Mouse (Mus musculus) limb, embryonic 10.5 days (tissue): ENCODE measurements around the gene Casp8ap2. TPM values are rescaled to one million over a fixed set of nuclear protein-coding genes. Genes with fewer than 3 reads are reported as not detected.

Experiments
- DNase-seq: peaks from one replicate; pipeline ENCODE4 v3.0.0-alpha.2; 2017; ENCODE audit warnings: low spot score
- H3K27ac ChIP-seq: fragments of 300-500 bp; sonication (generic); 2 replicates; pipeline ENCODE4 v1.5.1; 2016; ENCODE audit warnings: mild to moderate bottlenecking
- H3K27me3 ChIP-seq: fragments of 300-500 bp; sonication (generic); 2 replicates; pipeline ENCODE4 v1.6.1; 2016; ENCODE audit warnings: low read depth, mild to moderate bottlenecking; ENCODE audit not compliant: poor library complexity, severe bottlenecking
- H3K36me3 ChIP-seq: fragments of 300-500 bp; sonication (generic); 2 replicates; pipeline ENCODE4 v1.6.1; 2016; ENCODE audit warnings: mild to moderate bottlenecking, moderate library complexity
- H3K4me1 ChIP-seq: fragments of 300-500 bp; sonication (generic); 2 replicates; pipeline ENCODE4 v1.6.1; 2016
- H3K4me3 ChIP-seq: fragments of 300-500 bp; sonication (generic); 2 replicates; pipeline ENCODE4 v1.5.1; 2016; ENCODE audit warnings: mild to moderate bottlenecking, moderate library complexity
- H3K9me3 ChIP-seq: fragments of 300-500 bp; sonication (generic); replicated peaks from 2 replicates; pipeline ENCODE4 v1.6.1; 2016; ENCODE audit warnings: mild to moderate bottlenecking
- WGBS: fragments of 180-500 bp; shearing (Covaris S2); methylation state at CpG from one replicate; pipeline ENCODE4 v1.1.7; 2016; 5-methylcytosine and 5-hydroxymethylcytosine counted together
- polyA plus RNA-seq: library from polyadenylated mRNA; unstranded; fragments of >200 nt; fragmentation: Nextera tagmentation; extraction: Ambion mirVana; gene quantifications from 2 replicates; pipeline ENCODE4 v1.2.1, GENCODE M21; 2016

Casp8ap2 gene
- 61.5 and 84.6 TPM in 2 replicates for polyA plus RNA-seq

DNA sequence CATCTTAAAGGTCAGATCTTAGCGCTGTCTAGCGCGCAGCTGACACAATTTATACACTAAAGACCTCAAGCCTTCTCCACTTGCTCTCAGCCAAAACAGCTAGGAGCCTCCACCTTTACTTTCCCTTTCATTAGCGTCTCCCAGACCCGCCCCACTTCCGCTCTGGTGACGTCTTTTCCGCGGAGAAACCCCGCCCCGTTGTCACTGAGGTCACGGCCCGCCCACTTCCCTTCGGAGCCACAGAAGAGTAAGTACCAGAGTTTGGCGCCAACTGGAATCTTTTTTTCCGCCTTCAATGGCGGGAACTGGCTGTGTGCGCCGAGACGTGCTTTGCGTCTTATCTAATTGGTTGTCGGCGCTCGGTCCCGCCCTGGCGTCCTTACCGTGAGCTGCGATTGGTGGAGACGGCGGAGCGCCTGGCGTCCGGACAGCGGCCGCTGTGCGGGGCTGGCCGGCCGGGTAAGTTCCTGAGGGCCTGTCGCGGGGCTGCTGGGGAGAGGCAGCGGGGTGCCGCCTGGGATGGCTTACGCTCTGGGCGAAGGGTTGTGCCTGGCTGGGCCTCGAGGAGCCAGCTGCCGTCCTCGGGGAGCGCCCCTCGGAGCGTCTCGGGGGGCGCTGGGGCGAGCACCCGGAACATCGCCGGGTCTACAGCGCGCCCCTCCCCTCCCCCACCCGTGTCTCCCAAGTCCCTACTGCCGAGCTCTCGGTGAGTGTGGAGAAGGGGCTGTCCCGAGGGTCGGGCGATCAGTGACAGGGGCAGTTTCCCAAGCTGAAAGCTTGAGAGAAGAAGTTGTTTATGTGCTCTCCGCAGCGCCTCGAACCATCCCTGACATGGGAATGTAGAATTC is at the start of gene Casp8ap2:
TSS of gene Casp8ap2 (plus strand) at position 418 of the 848 bp plus-strand sequence.
- Histone ChIP-seq H3K9me3 (no peaks in the 10 kb centered on the region), H3K4me3 (peak within 1 kb of the TSS; percentile 92), H3K27me3 (no peaks in the 10 kb centered on the region), H3K4me1 (peaks cover 11% of the 10 kb centered on the region), H3K36me3 (peaks cover 25% of the 10 kb centered on the region), H3K27ac (peak within 1 kb of the TSS; percentile 93)
- under 1% methylated on average over 66 of the region's 67 CpGs for WGBS
- DNase-seq = peak; percentile 96

DNA sequence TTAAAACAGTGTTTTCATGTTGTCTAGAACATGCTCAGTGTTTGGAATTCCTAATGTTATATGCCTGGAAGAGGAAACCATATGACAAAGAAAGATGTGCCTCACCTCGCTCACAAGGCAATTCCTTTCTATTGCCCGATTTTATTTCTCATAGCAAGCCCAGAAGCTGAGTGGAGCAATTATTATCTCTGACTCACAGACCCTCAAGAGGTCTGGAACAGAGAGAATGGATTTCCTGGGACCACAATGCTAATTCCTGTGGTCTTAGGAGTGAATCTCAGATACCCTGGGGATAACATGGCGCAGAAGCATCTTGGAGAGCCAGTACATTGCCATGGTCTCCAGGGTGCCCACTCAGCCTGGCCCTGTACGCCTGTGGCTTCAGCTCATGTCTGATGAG is 46.2 kb upstream of the Casp8ap2 start:
- 88% methylated on average over 4 of the region's 4 CpGs for WGBS
- no peak for DNase-seq
- Histone ChIP-seq H3K9me3 (no peaks in the 10 kb centered on the region), H3K4me1 (peaks cover 27% of the 10 kb centered on the region), H3K36me3 (peaks cover 30% of the 10 kb centered on the region), H3K4me3 (no peak overlapping the region), H3K27me3 (no peaks in the 10 kb centered on the region), H3K27ac (no peak overlapping the region)

DNA sequence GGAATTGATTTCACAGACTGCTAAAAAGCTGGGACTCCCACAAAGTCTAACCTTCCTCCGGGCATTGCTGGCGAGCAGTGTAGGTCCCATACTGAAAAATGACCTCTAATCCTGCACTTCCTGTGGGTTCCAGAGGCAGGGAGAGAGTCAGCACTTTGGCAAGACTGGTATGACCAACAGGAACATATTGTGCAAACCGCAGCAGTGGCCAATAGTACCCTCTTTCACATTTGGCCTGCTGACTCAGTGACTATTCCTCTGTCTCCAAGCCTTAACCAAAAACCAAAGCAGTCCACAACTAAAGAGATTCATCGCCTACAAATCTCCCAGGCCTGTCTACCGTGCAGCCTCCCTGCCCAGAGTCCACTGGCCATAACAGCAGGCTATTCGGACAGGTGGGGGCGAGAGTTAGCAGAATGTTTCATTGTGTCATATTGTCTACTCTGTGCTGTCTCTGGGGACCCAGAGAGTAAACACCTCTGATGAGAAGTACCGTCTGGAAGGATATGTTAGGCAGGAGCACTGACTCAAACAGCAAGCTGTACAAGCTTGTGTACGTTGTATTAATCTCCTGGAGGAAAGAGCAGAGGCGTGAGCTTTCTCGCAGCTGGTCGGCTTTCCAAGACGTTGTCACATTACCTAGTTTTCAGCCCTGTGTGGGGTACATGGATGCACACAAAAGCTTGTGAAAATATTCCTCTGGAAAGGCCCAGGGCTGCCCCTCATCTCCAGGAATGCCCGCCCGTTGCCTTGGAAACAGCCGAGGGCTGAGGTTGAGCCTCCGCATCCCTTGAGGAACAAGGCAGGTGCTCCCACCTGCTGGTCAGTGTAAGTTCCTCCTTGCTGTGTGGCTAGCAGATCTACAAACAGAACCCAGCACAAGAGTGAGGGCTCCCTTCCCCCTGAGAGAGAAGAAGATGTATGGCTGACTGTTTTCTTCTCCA is 45.0 kb upstream of the Casp8ap2 start:
- H3K36me3 ChIP-seq = peaks cover 20% of the 10 kb centered on the region
- WGBS = 73% methylated on average over 17 of the region's 17 CpGs
- H3K9me3 ChIP-seq = no peaks in the 10 kb centered on the region
- H3K4me3 ChIP-seq = no peak overlapping the region
- no peaks in the 10 kb centered on the region for H3K27me3 ChIP-seq
- H3K4me1 ChIP-seq = peaks cover 27% of the 10 kb centered on the region
- DNase-seq = no peak
- H3K27ac ChIP-seq = peak overlapping the region; percentile 1; the same call in 1 of the 2 replicates

GRCm38 (mm10) chr4:32570939-32571317 is 44.3 kb upstream of the Casp8ap2 start:
- Histone ChIP-seq H3K27ac (0 out of 2 replicates have a peak overlapping the region, but pooled peaks have one; percentile 1), H3K4me3 (no peak overlapping the region), H3K36me3 (peaks cover 18% of the 10 kb centered on the region), H3K27me3 (no peaks in the 10 kb centered on the region), H3K9me3 (no peaks in the 10 kb centered on the region), H3K4me1 (peaks cover 27% of the 10 kb centered on the region)
- 84% methylated on average over 8 of the region's 8 CpGs for WGBS
- DNase-seq = no peak

DNA sequence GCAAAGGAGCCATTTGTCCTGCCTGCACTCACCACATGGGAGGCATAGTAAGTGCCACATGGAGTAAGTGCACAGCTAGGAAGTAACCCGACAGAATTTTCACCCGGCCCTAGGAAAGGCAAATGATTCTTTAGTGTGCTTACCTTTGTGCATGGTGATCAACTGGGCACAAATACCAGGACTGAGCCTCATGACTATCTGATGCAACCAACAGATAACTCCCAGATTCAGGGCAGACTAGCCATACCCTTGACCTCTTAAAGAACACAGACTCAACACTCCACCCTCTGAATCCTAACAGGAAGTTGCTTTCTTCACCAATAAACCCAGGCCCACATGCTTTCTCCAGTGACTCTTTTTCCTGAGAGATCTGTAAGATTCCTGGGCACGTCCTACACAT is 43.8 kb upstream of the Casp8ap2 start:
- H3K4me1 ChIP-seq = peaks cover 27% of the 10 kb centered on the region
- no peak overlapping the region for H3K27ac ChIP-seq
- no peaks in the 10 kb centered on the region for H3K9me3 ChIP-seq
- H3K27me3 ChIP-seq = no peaks in the 10 kb centered on the region
- no peak for DNase-seq
- no peak overlapping the region for H3K4me3 ChIP-seq
- 64% methylated on average over 3 of the region's 3 CpGs for WGBS
- H3K36me3 ChIP-seq = peaks cover 18% of the 10 kb centered on the region

- Histone ChIP-seq H3K36me3 (peaks cover 22% of the 10 kb centered on the region), H3K27me3 (no peaks in the 10 kb centered on the region), H3K4me1 (peaks cover 27% of the 10 kb centered on the region), H3K9me3 (no peaks in the 10 kb centered on the region), H3K4me3 (no peak overlapping the region), H3K27ac (no peak overlapping the region)
- WGBS = 61% methylated on average over 1 of the region's 1 CpGs
- DNase-seq = peak; percentile 51
Measured at GRCm38 (mm10) chr4:32572118-32572517, 43.1 kb upstream of the Casp8ap2 start.

DNA sequence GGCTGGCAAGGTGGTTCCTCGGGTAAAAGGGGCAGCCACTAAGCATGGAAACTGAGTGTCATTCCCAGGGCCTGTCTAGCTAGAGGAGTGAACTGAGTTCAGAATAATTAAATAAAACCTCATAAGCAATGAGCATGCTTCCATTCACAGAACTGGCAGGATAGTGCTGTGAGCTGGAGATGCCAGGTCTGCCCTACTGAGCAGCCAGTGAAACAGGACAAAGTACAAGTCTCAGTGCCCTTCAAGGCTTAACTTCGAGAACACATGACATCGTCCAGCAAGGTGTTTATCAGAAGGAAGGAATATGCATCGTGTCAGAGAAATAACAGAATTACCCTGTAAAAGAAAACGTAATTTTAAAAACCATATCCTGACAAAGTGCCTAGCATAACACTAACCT is 41.7 kb upstream of the Casp8ap2 start:
- Histone ChIP-seq H3K27ac (no peak overlapping the region), H3K4me3 (no peak overlapping the region), H3K27me3 (no peaks in the 10 kb centered on the region), H3K4me1 (peaks cover 27% of the 10 kb centered on the region), H3K36me3 (peaks cover 31% of the 10 kb centered on the region), H3K9me3 (no peaks in the 10 kb centered on the region)
- DNase-seq = no peak
- WGBS = 90% methylated on average over 5 of the region's 5 CpGs

DNA sequence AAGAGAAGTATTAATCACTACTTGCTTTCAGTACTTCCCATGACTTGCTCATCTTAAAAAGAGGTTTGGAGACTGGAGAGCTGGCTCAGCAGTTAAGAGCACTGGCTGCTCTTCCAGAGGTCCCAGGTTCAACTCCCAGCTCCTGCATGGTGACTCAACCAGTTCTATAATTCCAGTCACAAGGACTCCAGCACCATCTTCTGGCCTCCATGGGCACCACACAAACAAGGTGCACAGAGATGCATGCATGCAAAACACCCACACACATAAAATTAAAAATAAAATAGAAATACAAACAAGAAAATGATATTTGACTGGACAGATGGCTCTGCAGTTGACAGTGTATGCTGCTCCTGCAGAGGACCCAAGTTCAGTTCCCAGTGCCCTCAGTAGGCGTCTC is 40.6 kb upstream of the Casp8ap2 start:
- H3K4me1 ChIP-seq = peaks cover 19% of the 10 kb centered on the region
- 94% methylated on average over 1 of the region's 1 CpGs for WGBS
- H3K27ac ChIP-seq = no peak overlapping the region
- peaks cover 39% of the 10 kb centered on the region for H3K36me3 ChIP-seq
- no peak overlapping the region for H3K4me3 ChIP-seq
- H3K27me3 ChIP-seq = no peaks in the 10 kb centered on the region
- DNase-seq = no peak
- H3K9me3 ChIP-seq = no peaks in the 10 kb centered on the region

DNA sequence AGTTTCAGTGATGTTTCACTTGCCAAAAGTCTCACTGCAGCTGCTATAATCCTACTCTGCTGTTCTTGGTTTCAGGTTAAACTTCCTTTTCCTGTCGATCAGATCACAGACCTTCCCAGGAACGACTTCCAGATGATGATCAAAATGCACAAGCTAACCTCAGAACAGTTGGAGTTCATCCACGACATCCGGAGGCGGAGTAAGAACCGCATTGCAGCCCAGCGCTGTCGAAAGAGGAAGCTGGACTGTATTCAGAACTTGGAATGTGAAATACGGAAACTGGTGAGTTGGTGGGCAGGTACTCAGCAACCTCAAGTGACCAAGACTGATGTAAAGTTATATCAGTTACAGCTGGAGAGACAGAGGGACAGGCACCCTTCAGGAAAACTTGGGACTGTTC is 40.1 kb upstream of the Casp8ap2 start:
- Histone ChIP-seq H3K36me3 (peaks cover 44% of the 10 kb centered on the region), H3K27ac (no peak overlapping the region), H3K27me3 (no peaks in the 10 kb centered on the region), H3K9me3 (no peaks in the 10 kb centered on the region), H3K4me3 (no peak overlapping the region), H3K4me1 (peaks cover 13% of the 10 kb centered on the region)
- 56% methylated on average over 9 of the region's 9 CpGs for WGBS
- DNase-seq = no peak

GRCm38 (mm10) chr4:32579850-32580249 is 35.4 kb upstream of the Casp8ap2 start:
- Histone ChIP-seq H3K36me3 (peaks cover 73% of the 10 kb centered on the region), H3K4me1 (peaks cover 8% of the 10 kb centered on the region; the same call in 1 of the 2 replicates), H3K27ac (no peak overlapping the region), H3K4me3 (no peak overlapping the region), H3K27me3 (no peaks in the 10 kb centered on the region), H3K9me3 (no peaks in the 10 kb centered on the region)
- WGBS = 90% methylated on average over 8 of the region's 8 CpGs
- DNase-seq = no peak

GRCm38 (mm10) chr4:32584181-32584580 is 31.1 kb upstream of the Casp8ap2 start:
- Histone ChIP-seq H3K36me3 (peaks cover 39% of the 10 kb centered on the region), H3K4me3 (no peak overlapping the region), H3K27ac (no peak overlapping the region), H3K27me3 (no peaks in the 10 kb centered on the region), H3K9me3 (no peaks in the 10 kb centered on the region), H3K4me1 (peaks cover 8% of the 10 kb centered on the region; the same call in 1 of the 2 replicates)
- WGBS = 73% methylated on average over 6 of the region's 6 CpGs
- DNase-seq = no peak

DNA sequence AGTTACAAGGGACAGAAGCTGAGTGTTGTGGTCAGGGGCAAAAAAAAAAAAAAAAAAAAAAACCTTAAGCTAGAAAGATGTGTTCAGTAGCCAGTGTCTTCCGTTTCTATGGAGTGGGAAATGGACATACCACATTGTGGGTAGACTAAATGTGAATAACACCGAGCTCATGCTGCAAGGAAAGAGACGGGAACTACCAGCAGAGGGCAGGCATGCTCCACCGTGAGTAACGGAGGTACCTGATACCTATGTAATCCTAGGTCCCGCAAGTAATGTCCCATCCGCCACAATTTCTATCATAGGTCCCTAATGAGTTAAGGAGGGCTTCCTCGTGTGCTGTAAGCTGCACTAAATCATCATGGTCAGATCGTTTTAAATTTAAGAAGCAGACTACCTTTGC is 28.7 kb upstream of the Casp8ap2 start:
- no peak overlapping the region for H3K27ac ChIP-seq
- H3K4me1 ChIP-seq = peaks cover 4% of the 10 kb centered on the region; the same call in 1 of the 2 replicates
- H3K27me3 ChIP-seq = no peaks in the 10 kb centered on the region
- no peaks in the 10 kb centered on the region for H3K9me3 ChIP-seq
- H3K4me3 ChIP-seq = no peak overlapping the region
- peaks cover 17% of the 10 kb centered on the region for H3K36me3 ChIP-seq
- peak; percentile 74 for DNase-seq
- 16% methylated on average over 9 of the region's 9 CpGs for WGBS

DNA sequence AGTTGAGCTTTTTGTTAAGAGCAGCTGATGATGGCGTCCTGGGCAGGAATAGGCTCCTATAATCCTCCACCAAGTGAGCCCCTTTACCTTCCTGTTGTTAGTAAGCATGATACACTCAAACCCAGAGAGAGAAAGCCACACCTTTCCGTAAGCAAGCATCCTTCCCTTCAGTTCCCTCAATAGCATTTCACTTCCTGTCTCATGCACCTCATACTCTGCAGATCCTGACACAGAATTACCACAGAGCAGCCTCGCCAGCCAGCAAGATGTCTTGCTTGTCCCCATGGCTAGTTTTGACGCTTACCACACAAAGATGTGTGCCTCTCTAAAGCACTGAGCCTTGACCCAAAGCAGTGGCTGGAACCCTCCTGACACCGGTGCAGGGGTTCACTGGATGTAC is 27.7 kb upstream of the Casp8ap2 start:
- Histone ChIP-seq H3K27ac (no peak overlapping the region), H3K4me3 (no peak overlapping the region), H3K9me3 (no peaks in the 10 kb centered on the region), H3K36me3 (peaks cover 10% of the 10 kb centered on the region; the same call in 1 of the 2 replicates), H3K4me1 (no peaks in the 10 kb centered on the region), H3K27me3 (no peaks in the 10 kb centered on the region)
- DNase-seq = no peak
- WGBS = 91% methylated on average over 5 of the region's 5 CpGs
